In genomic region chr4:150581931-150582723, GRCm38 (mm10) we compare ENCODE assay signal across 9 mouse cellular contexts.
A peak's percentile ranks its signal among the peaks of the same experiment; 100 is the strongest.
DNase-seq lines count a peak whose midpoint lies in the region; ATAC-seq and TF ChIP-seq lines count a peak whose summit lies in the region.
"Had no signal": no experiment of that assay in that cellular context is flagged by ENCODE, and none has a peak within 500 bp of the region (broad histone marks: within the 10 kb centered on the region; RNA-seq: fewer than 3 reads in every experiment).

No protein-coding gene starts in this region.

- DNase-seq in frontal cortex, postnatal 10 days (ENCODE audit: low spot score in 2 of 2), result no peak
- no peak for DNase-seq in lung, embryonic 14.5 days
- no peak for DNase-seq in lung, postnatal 10 days
- peak; percentile 46 for DNase-seq in fibroblast of lung, adult 2 months (ENCODE audit: low read depth)
- no peak for DNase-seq in frontal cortex, postnatal 14 days (ENCODE audit: low spot score in 2 of 2)
- DNase-seq in adrenal gland, adult 8-10 months, result no peak
- DNase-seq: lung, postnatal 14 days had no signal

- no peak overlapping the region for H3K9ac ChIP-seq in lung, embryonic 14.5 days
- H3K9ac ChIP-seq in neural tube, embryonic 14.5 days (replicated peaks; ENCODE audit: low read depth, low read length), result no peak overlapping the region

- no peak for TF ChIP-seq CTCF in lung, embryonic 14.5 days (IDR thresholded peaks at IDR 0.05; ENCODE audit: low read depth)

- no peak overlapping the region for H3K4me2 ChIP-seq in lung, embryonic 14.5 days
- no peak overlapping the region for H3K4me2 ChIP-seq in neural tube, embryonic 14.5 days (ENCODE audit: low read depth, low read length)

- peak overlapping the region; percentile 97 for H3K27ac ChIP-seq in lung, embryonic 14.5 days (ENCODE audit: low read depth)
- peak overlapping the region; percentile 78; the same call in 1 of the 2 replicates for H3K27ac ChIP-seq in neural tube, embryonic 14.5 days (ENCODE audit: low read depth, low read length)

- H3K9me3 ChIP-seq in lung, embryonic 14.5 days (ENCODE audit: low read depth, low read length), result no peaks in the 10 kb centered on the region
- no peaks in the 10 kb centered on the region for H3K9me3 ChIP-seq in neural tube, embryonic 14.5 days (ENCODE audit: control insufficient read depth, low read length)

- 45% methylated on average over 10 of the region's 10 CpGs for WGBS in lung, embryonic 14.5 days
- 71% methylated on average over 10 of the region's 10 CpGs for WGBS in neural tube, embryonic 14.5 days

- no peaks in the 10 kb centered on the region for H3K27me3 ChIP-seq in lung, embryonic 14.5 days (ENCODE audit: insufficient read depth, low read length)
- H3K27me3 ChIP-seq in neural tube, embryonic 14.5 days (ENCODE audit: control insufficient read depth, insufficient read depth, low read length), result no peaks in the 10 kb centered on the region

- no peak overlapping the region for H3K4me3 ChIP-seq in lung, embryonic 14.5 days (ENCODE audit: low read depth, low read length)
- H3K4me3 ChIP-seq in neural tube, embryonic 14.5 days (ENCODE audit: low read depth, low read length), result no peak overlapping the region

- H3K36me3 ChIP-seq in lung, embryonic 14.5 days (ENCODE audit: insufficient read depth), result 0 out of 2 replicates have a peak, but pooled peaks cover 8% of the 10 kb centered on the region
- no peaks in the 10 kb centered on the region for H3K36me3 ChIP-seq in neural tube, embryonic 14.5 days (ENCODE audit: control insufficient read depth, insufficient read depth, low read length)

- 0 out of 2 replicates have a peak, but pooled peaks have one; percentile 29 for ATAC-seq in frontal cortex, adult (ENCODE audit: low TSS enrichment)
- ATAC-seq in lung, embryonic 14.5 days (ENCODE audit: insufficient read depth), result no peak
- ATAC-seq in neural tube, embryonic 14.5 days (ENCODE audit: low read depth), result no peak

- H3K4me1 ChIP-seq in lung, embryonic 14.5 days (ENCODE audit: insufficient read depth), result peaks cover 40% of the 10 kb centered on the region
- H3K4me1 ChIP-seq in neural tube, embryonic 14.5 days (ENCODE audit: control insufficient read depth, insufficient read depth, low read length), result peaks cover 39% of the 10 kb centered on the region
